Mouse (Mus musculus) neural tube, embryonic 14.5 days (tissue): ENCODE results near the gene Gli3. TPM values are rescaled to one million over a fixed set of nuclear protein-coding genes. Genes with fewer than 3 reads are reported as not detected.

ENCODE experiments used
- ATAC-seq: fragments of 200-750 bp; cut with Nextera tagmentation; 2 replicates; pipeline ENCODE4 v1.8.0; 2017; ENCODE audit warnings: low read depth, mild to moderate bottlenecking, moderate TSS enrichment, moderate library complexity
- H3K27ac ChIP-seq: fragments of 300-500 bp; sonication (generic); 2 replicates; pipeline ENCODE4 v1.5.1; 2014; ENCODE audit warnings: low read depth, mild to moderate bottlenecking, control low read depth, low read length, moderate library complexity, mixed read lengths
- H3K27me3 ChIP-seq: fragments of 300-500 bp; sonication (generic); 2 replicates; pipeline ENCODE4 v1.6.1; 2014; ENCODE audit warnings: low read length; ENCODE audit not compliant: control insufficient read depth, insufficient read depth
- H3K36me3 ChIP-seq: fragments of 300-500 bp; sonication (generic); 2 replicates; pipeline ENCODE4 v1.6.1; 2014; ENCODE audit warnings: low read length, mixed read lengths; ENCODE audit not compliant: control insufficient read depth, insufficient read depth
- H3K4me1 ChIP-seq: fragments of 300-500 bp; sonication (generic); 2 replicates; pipeline ENCODE4 v1.6.1; 2014; ENCODE audit warnings: low read length; ENCODE audit not compliant: control insufficient read depth, insufficient read depth
- H3K4me2 ChIP-seq: fragments of 300-500 bp; sonication (generic); 2 replicates; pipeline ENCODE4 v1.6.1; 2014; ENCODE audit warnings: mild to moderate bottlenecking, low read depth, low read length, control low read depth
- H3K4me3 ChIP-seq: fragments of 300-500 bp; sonication (generic); 2 replicates; pipeline ENCODE4 v1.5.1; 2014; ENCODE audit warnings: low read depth, low read length, control low read depth, mixed read lengths
- H3K9ac ChIP-seq: fragments of 300-500 bp; sonication (generic); replicated peaks from 2 replicates; pipeline ENCODE4 v1.6.1; 2014; ENCODE audit warnings: low read depth, mild to moderate bottlenecking, control low read depth, low read length, mixed read lengths
- H3K9me3 ChIP-seq: fragments of 300-500 bp; sonication (generic); 2 replicates; pipeline ENCODE4 v1.6.1; 2016; ENCODE audit warnings: low read length; ENCODE audit not compliant: control insufficient read depth
- WGBS: fragments of 180-500 bp; shearing (Covaris S2); extraction: QIAGEN DNeasy Blood & Tissue Kit; methylation state at CpG from one replicate; pipeline ENCODE4 v1.1.7; 2014; 5-methylcytosine and 5-hydroxymethylcytosine counted together
- polyA plus RNA-seq: library from polyadenylated mRNA; unstranded; fragments of >200 nt; fragmentation: Nextera tagmentation; extraction: Ambion mirVana; gene quantifications from 2 replicates; pipeline ENCODE4 v1.2.1, GENCODE M21; 2014

Gene Gli3
- polyA plus RNA-seq, 1 experiment from 2014 or later: 2.4 TPM

DNA sequence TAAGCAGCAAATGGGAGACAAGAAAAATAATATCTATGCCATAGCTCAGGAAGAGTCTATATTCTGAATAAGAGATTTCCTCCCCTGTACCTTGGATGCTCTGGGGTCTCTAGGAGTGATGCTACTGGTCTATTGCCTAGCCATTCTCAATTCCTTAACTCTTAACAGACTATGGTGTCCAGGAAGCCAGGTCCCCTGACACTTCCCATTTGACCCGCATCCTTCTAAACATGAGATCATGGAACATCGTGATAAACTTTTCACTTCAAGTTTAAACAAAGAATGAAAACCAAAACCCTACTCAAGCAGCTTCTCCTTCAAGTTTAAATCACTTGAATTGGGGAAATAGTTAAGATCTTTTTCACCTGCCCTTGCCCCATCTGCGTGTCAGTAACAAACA lies 279.3 kb downstream of the Gli3 start:
- Histone ChIP-seq H3K9ac (no peak overlapping the region), H3K4me3 (no peak overlapping the region), H3K4me1 (no peaks in the 10 kb centered on the region), H3K27ac (no peak overlapping the region), H3K9me3 (no peaks in the 10 kb centered on the region), H3K4me2 (no peak overlapping the region), H3K27me3 (no peaks in the 10 kb centered on the region), H3K36me3 (no peaks in the 10 kb centered on the region)
- ATAC-seq: no peak
- WGBS: 89% methylated on average over 3 of the region's 3 CpGs

DNA sequence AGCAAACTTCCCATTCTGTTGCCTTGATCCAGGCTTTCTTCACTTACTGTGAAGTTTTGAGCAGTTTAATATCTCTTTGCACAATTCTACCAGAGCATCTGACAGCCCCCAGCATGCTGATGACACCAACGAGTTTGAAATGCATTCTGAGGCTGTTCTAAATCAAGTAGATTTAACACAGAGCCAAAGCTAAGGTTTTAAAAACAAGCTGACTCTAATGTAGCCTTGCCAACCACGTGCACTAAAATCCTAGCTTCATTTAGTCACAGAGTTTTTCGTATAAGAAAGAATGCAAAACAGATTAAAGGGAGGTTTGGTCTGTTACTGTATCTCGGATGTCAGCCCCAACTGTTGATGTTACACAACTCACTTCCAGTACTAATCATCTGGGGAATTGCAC lies 279.7 kb downstream of the Gli3 start:
- no peak for ATAC-seq
- H3K4me3 ChIP-seq: no peak overlapping the region
- WGBS: 75% methylated on average over 4 of the region's 4 CpGs

DNA sequence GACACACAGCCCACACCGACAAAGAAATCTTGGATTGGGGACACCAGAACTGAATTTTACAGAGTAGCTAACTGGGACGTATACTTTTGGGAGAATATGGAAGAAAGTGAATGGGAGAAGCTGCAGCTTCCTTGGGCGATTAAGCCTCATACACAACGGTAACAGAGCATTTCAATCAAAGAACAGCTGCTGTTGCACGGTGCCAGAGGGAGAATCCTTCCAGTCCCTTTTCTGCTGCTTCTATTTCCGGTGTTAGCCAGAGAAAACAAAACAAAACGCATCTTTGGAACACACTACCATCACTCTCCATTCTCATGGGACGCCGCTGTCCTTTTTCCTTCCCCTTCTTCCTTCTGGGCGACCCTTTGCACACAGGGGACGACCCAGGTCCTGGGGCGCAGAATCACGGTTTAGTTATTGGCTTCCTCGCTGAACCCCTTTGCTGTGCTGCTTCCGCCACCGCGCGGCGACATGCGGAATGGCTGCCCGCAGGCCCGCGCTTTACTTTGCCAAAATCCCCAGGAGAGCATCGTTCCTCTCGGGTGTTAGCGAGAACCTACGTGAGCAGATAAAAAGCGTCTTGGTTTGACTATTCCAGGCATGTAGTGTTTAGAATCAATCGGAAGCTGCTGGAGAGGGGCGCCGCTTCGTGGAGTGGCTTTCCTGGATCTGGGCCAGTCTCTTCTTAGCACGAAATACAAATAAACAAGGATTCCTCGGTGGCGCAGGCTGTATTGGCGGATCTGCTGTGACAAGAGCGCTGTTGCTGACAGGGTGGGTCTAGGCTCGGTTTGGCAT lies 296.0 kb downstream of the Gli3 start:
- H3K27me3 ChIP-seq: no peaks in the 10 kb centered on the region
- peak overlapping the region; percentile 54 for H3K9ac ChIP-seq
- H3K9me3 ChIP-seq: no peaks in the 10 kb centered on the region
- H3K4me1 ChIP-seq: peaks cover 8% of the 10 kb centered on the region; the same call in 1 of the 2 replicates
- peak; percentile 94 for ATAC-seq
- H3K36me3 ChIP-seq: no peaks in the 10 kb centered on the region
- H3K27ac ChIP-seq: peak overlapping the region; percentile 85
- H3K4me3 ChIP-seq: peak overlapping the region; percentile 35
- 3% methylated on average over 38 of the region's 38 CpGs for WGBS
- peak overlapping the region; percentile 64 for H3K4me2 ChIP-seq

More for the DNA sequence above, 279.7 kb downstream of the Gli3 start:
- Histone ChIP-seq H3K36me3 (no peaks in the 10 kb centered on the region), H3K27me3 (no peaks in the 10 kb centered on the region), H3K9ac (no peak overlapping the region), H3K9me3 (no peaks in the 10 kb centered on the region), H3K27ac (no peak overlapping the region), H3K4me2 (no peak overlapping the region), H3K4me1 (no peaks in the 10 kb centered on the region)

DNA sequence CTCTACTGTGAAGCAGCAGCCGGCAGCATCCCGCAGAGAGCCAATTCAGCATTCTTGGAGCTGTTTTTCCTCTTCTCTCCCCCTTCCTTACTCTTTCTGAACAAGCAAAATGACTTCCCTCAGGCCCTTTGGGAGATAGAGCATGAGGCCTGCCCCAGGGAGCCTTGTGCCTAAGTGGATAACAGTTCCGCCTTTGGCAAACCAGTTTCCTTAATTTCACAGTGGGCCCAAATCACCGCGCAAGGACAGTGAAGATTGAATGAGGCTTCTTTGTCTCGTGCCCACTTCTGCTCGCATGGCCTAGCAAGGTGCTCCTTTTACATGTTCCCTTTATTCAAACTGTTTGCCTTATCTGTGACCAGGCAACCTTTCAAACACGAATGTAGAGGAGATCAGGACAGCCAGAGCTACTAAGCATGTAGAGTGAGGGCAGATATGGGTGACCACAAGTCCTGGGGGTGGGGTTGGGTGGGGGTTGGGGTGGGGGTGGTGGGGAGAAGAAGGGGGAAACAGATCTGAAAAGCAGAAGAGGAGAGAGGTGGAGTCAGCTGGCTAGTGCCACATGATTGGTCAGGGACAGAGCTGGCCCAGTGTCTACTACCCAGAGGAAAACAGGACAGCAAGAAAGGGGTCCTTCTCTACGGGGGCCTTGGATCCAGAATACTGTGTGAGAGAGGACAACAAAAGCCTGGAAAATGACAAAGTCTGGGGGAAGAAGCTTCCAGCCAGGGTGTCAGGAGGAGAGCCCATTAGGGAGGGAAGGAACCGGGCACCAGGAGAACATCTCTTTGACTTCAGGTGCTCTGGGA lies 296.8 kb downstream of the Gli3 start:
- H3K27ac ChIP-seq: peak overlapping the region; percentile 85
- peaks cover 8% of the 10 kb centered on the region; the same call in 1 of the 2 replicates for H3K4me1 ChIP-seq
- peak overlapping the region; percentile 54 for H3K9ac ChIP-seq
- no peaks in the 10 kb centered on the region for H3K27me3 ChIP-seq
- no peaks in the 10 kb centered on the region for H3K36me3 ChIP-seq
- WGBS: 16% methylated on average over 10 of the region's 10 CpGs
- ATAC-seq: peak; percentile 42
- peak overlapping the region; percentile 35 for H3K4me3 ChIP-seq
- H3K9me3 ChIP-seq: no peaks in the 10 kb centered on the region
- peak overlapping the region; percentile 64 for H3K4me2 ChIP-seq

DNA sequence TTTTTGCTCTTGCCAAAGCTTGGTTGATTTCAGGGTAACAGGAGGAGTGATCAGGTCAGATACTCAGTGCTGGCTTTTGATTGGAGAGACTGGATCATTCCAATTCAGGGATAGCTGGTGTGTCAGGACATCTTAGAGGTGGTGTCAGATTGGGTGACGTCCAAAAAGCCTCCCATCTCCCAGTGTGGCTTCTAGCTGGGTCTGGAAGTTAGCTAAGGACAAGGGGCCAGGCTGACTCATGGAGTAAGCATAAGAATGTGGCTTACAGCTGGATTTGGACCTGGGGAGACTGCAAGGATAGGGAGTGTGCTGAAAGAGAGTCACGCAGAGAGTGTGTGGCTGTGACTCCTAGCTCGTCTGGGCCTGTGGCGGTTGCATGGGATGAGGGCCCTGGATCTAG lies 299.3 kb downstream of the Gli3 start:
- Histone ChIP-seq H3K4me1 (peaks cover 8% of the 10 kb centered on the region; the same call in 1 of the 2 replicates), H3K9me3 (no peaks in the 10 kb centered on the region), H3K4me3 (no peak overlapping the region), H3K36me3 (no peaks in the 10 kb centered on the region), H3K27ac (no peak overlapping the region), H3K27me3 (no peaks in the 10 kb centered on the region), H3K4me2 (no peak overlapping the region), H3K9ac (no peak overlapping the region)
- WGBS: 85% methylated on average over 4 of the region's 4 CpGs
- ATAC-seq: no peak

DNA sequence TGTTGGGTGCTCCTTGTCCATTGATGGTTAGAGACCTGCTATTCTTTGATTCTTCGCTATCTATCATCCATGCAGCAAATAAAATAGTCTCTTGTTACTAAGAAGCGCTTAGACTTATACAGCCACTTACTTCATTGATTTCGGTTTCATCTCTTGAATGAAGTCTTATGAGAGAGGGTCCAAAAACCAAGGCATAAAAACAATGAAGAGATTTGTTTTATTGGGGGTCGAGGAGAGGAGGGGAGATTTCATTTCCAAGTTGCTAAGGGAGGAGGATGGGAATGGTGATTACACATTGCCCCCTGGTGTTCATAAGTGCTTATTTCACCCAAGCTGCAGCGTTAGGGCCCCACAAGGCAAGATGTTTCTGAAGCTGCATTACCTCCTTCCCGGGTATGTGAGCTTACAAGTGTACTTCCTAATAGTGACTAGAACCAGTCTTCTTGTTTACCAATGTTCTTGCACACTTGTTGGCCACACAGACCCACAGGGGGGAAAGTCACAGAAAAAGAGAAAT lies 299.9 kb downstream of the Gli3 start:
- H3K4me2 ChIP-seq: no peak overlapping the region
- no peaks in the 10 kb centered on the region for H3K27me3 ChIP-seq
- 44% methylated on average over 6 of the region's 6 CpGs for WGBS
- no peaks in the 10 kb centered on the region for H3K36me3 ChIP-seq
- H3K4me1 ChIP-seq: peaks cover 8% of the 10 kb centered on the region; the same call in 1 of the 2 replicates
- H3K4me3 ChIP-seq: no peak overlapping the region
- ATAC-seq: 0 out of 2 replicates have a peak, but pooled peaks have one; percentile 8
- H3K27ac ChIP-seq: no peak overlapping the region
- no peak overlapping the region for H3K9ac ChIP-seq
- H3K9me3 ChIP-seq: no peaks in the 10 kb centered on the region

DNA sequence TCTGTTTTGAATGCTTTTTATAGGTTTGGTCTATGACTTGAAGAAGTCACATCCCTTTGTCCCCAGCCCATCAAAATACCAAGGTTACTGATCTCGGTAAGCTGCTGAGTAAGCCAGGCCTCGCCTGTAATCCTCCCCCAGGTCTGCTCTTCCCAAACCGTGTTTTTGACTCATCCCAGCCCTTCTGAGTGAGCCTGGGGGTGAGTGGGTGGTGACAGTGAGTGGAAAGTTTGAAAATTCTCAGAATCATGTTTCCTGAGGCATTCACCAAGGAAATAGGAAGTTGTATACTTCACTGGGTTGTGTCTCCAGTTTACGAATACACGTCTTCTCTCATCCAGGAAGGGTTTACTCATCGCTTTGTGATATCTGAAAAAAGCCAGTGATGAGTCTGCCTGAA lies 314.6 kb downstream of the Gli3 start:
- no peaks in the 10 kb centered on the region for H3K4me1 ChIP-seq
- no peak overlapping the region for H3K27ac ChIP-seq
- no peaks in the 10 kb centered on the region for H3K27me3 ChIP-seq
- no peak for ATAC-seq
- no peaks in the 10 kb centered on the region for H3K9me3 ChIP-seq
- no peak overlapping the region for H3K4me3 ChIP-seq
- no peak overlapping the region for H3K4me2 ChIP-seq
- WGBS: 79% methylated on average over 6 of the region's 6 CpGs
- no peaks in the 10 kb centered on the region for H3K36me3 ChIP-seq
- no peak overlapping the region for H3K9ac ChIP-seq
